Mouse (Mus musculus) embryonic facial prominence, embryonic 13.5 days (tissue): ENCODE measurements at regions not wholly inside any gene's neighbourhood (a gene's known extent, or its start where the extent isn't known, plus 50 kb on each side); places are given as distances from the start of the nearest gene placed in this dataset.
"Not testable (repeated sequence)": the region's sequence is repeated elsewhere in the genome, so short reads cannot be mapped to it uniquely, and the experiment has no call there.

Source experiments
- ATAC-seq: fragments of 200-750 bp; cut with Nextera tagmentation; 2 replicates; pipeline ENCODE4 v1.8.0; 2017; ENCODE audit warnings: low read depth; ENCODE audit not compliant: insufficient number of reproducible peaks, insufficient read depth, low FRiP score, low TSS enrichment
- H3K27ac ChIP-seq: fragments of 300-500 bp; sonication (generic); 2 replicates; pipeline ENCODE4 v1.5.1; 2015; ENCODE audit warnings: moderate library complexity, mild to moderate bottlenecking, inconsistent platforms
- H3K27me3 ChIP-seq: fragments of 300-500 bp; sonication (generic); 2 replicates; pipeline ENCODE4 v1.6.1; 2015; ENCODE audit warnings: mild to moderate bottlenecking, inconsistent platforms
- H3K36me3 ChIP-seq: fragments of 300-500 bp; sonication (generic); 2 replicates; pipeline ENCODE4 v1.6.1; 2015; ENCODE audit warnings: mild to moderate bottlenecking, inconsistent platforms
- H3K4me1 ChIP-seq: fragments of 300-500 bp; sonication (generic); 2 replicates; pipeline ENCODE4 v1.6.1; 2015; ENCODE audit warnings: inconsistent platforms
- H3K4me2 ChIP-seq: fragments of 300-500 bp; sonication (generic); 2 replicates; pipeline ENCODE4 v1.6.1; 2015; ENCODE audit warnings: moderate library complexity, mild to moderate bottlenecking, inconsistent platforms
- H3K4me3 ChIP-seq: fragments of 300-500 bp; sonication (generic); 2 replicates; pipeline ENCODE4 v1.5.1; 2015; ENCODE audit warnings: mild to moderate bottlenecking, inconsistent platforms
- H3K9ac ChIP-seq: fragments of 300-500 bp; sonication (generic); 2 replicates; pipeline ENCODE4 v1.6.1; 2015; ENCODE audit warnings: mild to moderate bottlenecking, inconsistent platforms
- H3K9me3 ChIP-seq: fragments of 300-500 bp; sonication (generic); 2 replicates; pipeline ENCODE4 v1.6.1; 2016; ENCODE audit warnings: inconsistent platforms
- WGBS: fragments of 180-500 bp; shearing (Covaris S2); methylation state at CpG from one replicate; pipeline ENCODE4 v1.1.7; 2015; ENCODE audit warnings: mixed read lengths; 5-methylcytosine and 5-hydroxymethylcytosine counted together

- Histone ChIP-seq H3K9ac (no peak overlapping the region), H3K27me3 (no peaks in the 10 kb centered on the region), H3K36me3 (no peaks in the 10 kb centered on the region), H3K27ac (no peak overlapping the region), H3K4me1 (peaks cover 3% of the 10 kb centered on the region; the same call in 1 of the 2 replicates), H3K9me3 (no peaks in the 10 kb centered on the region), H3K4me2 (no peak overlapping the region), H3K4me3 (no peak overlapping the region)
- 81% methylated on average over 8 of the region's 8 CpGs for WGBS
- ATAC-seq = no peak
Observed at GRCm38 (mm10) chr3:80082780-80083519, 198.6 kb downstream of the Fam198b start.

GRCm38 (mm10) chr3:80084168-80084567 lies 199.8 kb downstream of the Fam198b start:
- no peaks in the 10 kb centered on the region for H3K27me3 ChIP-seq
- 63% methylated on average over 3 of the region's 3 CpGs for WGBS
- H3K4me2 ChIP-seq = no peak overlapping the region
- peaks cover 3% of the 10 kb centered on the region; the same call in 1 of the 2 replicates for H3K4me1 ChIP-seq
- H3K9ac ChIP-seq = no peak overlapping the region
- H3K36me3 ChIP-seq = no peaks in the 10 kb centered on the region
- no peak overlapping the region for H3K27ac ChIP-seq
- no peaks in the 10 kb centered on the region for H3K9me3 ChIP-seq
- no peak for ATAC-seq
- no peak overlapping the region for H3K4me3 ChIP-seq

- Histone ChIP-seq H3K9ac (no peak overlapping the region), H3K36me3 (no peaks in the 10 kb centered on the region), H3K9me3 (no peaks in the 10 kb centered on the region), H3K4me1 (peaks cover 6% of the 10 kb centered on the region), H3K27me3 (no peaks in the 10 kb centered on the region), H3K4me3 (no peak overlapping the region), H3K27ac (no peak overlapping the region), H3K4me2 (no peak overlapping the region)
- 83% methylated on average over 3 of the region's 3 CpGs for WGBS
- no peak for ATAC-seq
Observed at GRCm38 (mm10) chr3:80099625-80100024, 215.3 kb downstream of the Fam198b start.

- no peak overlapping the region for H3K27ac ChIP-seq
Observed at GRCm38 (mm10) chr3:80120177-80120736, 235.9 kb downstream of the Fam198b start.

GRCm38 (mm10) chr3:80123666-80124065 lies 239.3 kb downstream of the Fam198b start:
- no peaks in the 10 kb centered on the region for H3K9me3 ChIP-seq
- WGBS = 77% methylated on average over 6 of the region's 6 CpGs
- H3K36me3 ChIP-seq = no peaks in the 10 kb centered on the region
- no peak overlapping the region for H3K9ac ChIP-seq
- H3K27ac ChIP-seq = no peak overlapping the region
- no peaks in the 10 kb centered on the region for H3K27me3 ChIP-seq
- ATAC-seq = no peak
- no peak overlapping the region for H3K4me2 ChIP-seq
- H3K4me3 ChIP-seq = no peak overlapping the region
- no peaks in the 10 kb centered on the region for H3K4me1 ChIP-seq

More at GRCm38 (mm10) chr3:80120177-80120736, 235.9 kb downstream of the Fam198b start:
- Histone ChIP-seq H3K9ac (no peak overlapping the region), H3K27me3 (no peaks in the 10 kb centered on the region), H3K9me3 (no peaks in the 10 kb centered on the region), H3K4me2 (no peak overlapping the region), H3K36me3 (no peaks in the 10 kb centered on the region), H3K4me1 (no peaks in the 10 kb centered on the region), H3K4me3 (no peak overlapping the region)
- ATAC-seq = no peak
- WGBS = 16% methylated on average over 1 of the region's 1 CpGs

GRCm38 (mm10) chr3:80124621-80125020 lies 240.3 kb downstream of the Fam198b start:
- H3K36me3 ChIP-seq = no peaks in the 10 kb centered on the region
- H3K4me2 ChIP-seq = no peak overlapping the region
- no peaks in the 10 kb centered on the region for H3K9me3 ChIP-seq
- H3K4me1 ChIP-seq = no peaks in the 10 kb centered on the region
- no peak overlapping the region for H3K4me3 ChIP-seq
- WGBS = 84% methylated on average over 8 of the region's 8 CpGs
- H3K9ac ChIP-seq = no peak overlapping the region
- H3K27me3 ChIP-seq = no peaks in the 10 kb centered on the region
- no peak for ATAC-seq
- H3K27ac ChIP-seq = no peak overlapping the region

GRCm38 (mm10) chr3:80141697-80142096 lies 257.4 kb downstream of the Fam198b start:
- Histone ChIP-seq H3K27ac (no peak overlapping the region), H3K4me1 (no peaks in the 10 kb centered on the region), H3K4me2 (no peak overlapping the region), H3K9me3 (no peaks in the 10 kb centered on the region), H3K36me3 (no peaks in the 10 kb centered on the region), H3K4me3 (no peak overlapping the region), H3K27me3 (no peaks in the 10 kb centered on the region), H3K9ac (no peak overlapping the region)
- no peak for ATAC-seq
- WGBS = 58% methylated on average over 1 of the region's 1 CpGs

- no peaks in the 10 kb centered on the region for H3K4me1 ChIP-seq
- H3K27ac ChIP-seq = no peak overlapping the region
- WGBS = 82% methylated on average over 2 of the region's 2 CpGs
- no peaks in the 10 kb centered on the region for H3K36me3 ChIP-seq
- no peaks in the 10 kb centered on the region for H3K27me3 ChIP-seq
- no peak overlapping the region for H3K4me2 ChIP-seq
- H3K9ac ChIP-seq = no peak overlapping the region
- H3K4me3 ChIP-seq = no peak overlapping the region
- H3K9me3 ChIP-seq = no peaks in the 10 kb centered on the region
- ATAC-seq = no peak
Observed at GRCm38 (mm10) chr3:80160473-80160872, 276.1 kb downstream of the Fam198b start.

- no peaks in the 10 kb centered on the region for H3K27me3 ChIP-seq
- 34% methylated on average over 2 of the region's 2 CpGs for WGBS
- no peak overlapping the region for H3K4me3 ChIP-seq
- H3K36me3 ChIP-seq = no peaks in the 10 kb centered on the region
- no peak overlapping the region for H3K27ac ChIP-seq
- H3K4me1 ChIP-seq = peaks cover 5% of the 10 kb centered on the region
- H3K9me3 ChIP-seq = no peaks in the 10 kb centered on the region
- no peak overlapping the region for H3K9ac ChIP-seq
- no peak for ATAC-seq
- H3K4me2 ChIP-seq = no peak overlapping the region
Observed at GRCm38 (mm10) chr3:80181749-80182148, 297.4 kb downstream of the Fam198b start.

- not testable (repeated sequence) for H3K4me3 ChIP-seq, H3K4me2 ChIP-seq, H3K9me3 ChIP-seq, H3K36me3 ChIP-seq, ATAC-seq, H3K4me1 ChIP-seq, H3K27me3 ChIP-seq, H3K9ac ChIP-seq, H3K27ac ChIP-seq
- WGBS = 62% methylated on average over 2 of the region's 2 CpGs
Observed at GRCm38 (mm10) chr3:80182161-80182560, 297.8 kb downstream of the Fam198b start.

- H3K9ac ChIP-seq = no peak overlapping the region
- H3K27me3 ChIP-seq = no peaks in the 10 kb centered on the region
- H3K4me1 ChIP-seq = no peaks in the 10 kb centered on the region
- no peaks in the 10 kb centered on the region for H3K9me3 ChIP-seq
- H3K36me3 ChIP-seq = no peaks in the 10 kb centered on the region
- no peak for ATAC-seq
- H3K4me2 ChIP-seq = no peak overlapping the region
- no peak overlapping the region for H3K27ac ChIP-seq
- 81% methylated on average over 5 of the region's 5 CpGs for WGBS
- no peak overlapping the region for H3K4me3 ChIP-seq
Observed at GRCm38 (mm10) chr3:80187406-80187805, 303.1 kb downstream of the Fam198b start.

- 69% methylated on average over 2 of the region's 2 CpGs for WGBS
- Histone ChIP-seq H3K4me3 (no peak overlapping the region), H3K4me2 (no peak overlapping the region), H3K4me1 (no peaks in the 10 kb centered on the region), H3K27ac (no peak overlapping the region), H3K9me3 (no peaks in the 10 kb centered on the region), H3K36me3 (no peaks in the 10 kb centered on the region), H3K9ac (no peak overlapping the region), H3K27me3 (no peaks in the 10 kb centered on the region)
- ATAC-seq = no peak
Observed at GRCm38 (mm10) chr3:80200904-80201303, 316.6 kb downstream of the Fam198b start.
